Mouse (Mus musculus): ENCODE measurements at regions not wholly inside any gene's neighbourhood (a gene's known extent, or its start where the extent isn't known, plus 50 kb on each side); places are given as distances from the start of the nearest gene placed in this dataset.

GRCm38 (mm10) chr12:92645006-92645624 lies 796.2 kb upstream of the Sel1l start:
- no peak for DNase-seq (ENCODE audit: low spot score in 2 of 2)

DNA sequence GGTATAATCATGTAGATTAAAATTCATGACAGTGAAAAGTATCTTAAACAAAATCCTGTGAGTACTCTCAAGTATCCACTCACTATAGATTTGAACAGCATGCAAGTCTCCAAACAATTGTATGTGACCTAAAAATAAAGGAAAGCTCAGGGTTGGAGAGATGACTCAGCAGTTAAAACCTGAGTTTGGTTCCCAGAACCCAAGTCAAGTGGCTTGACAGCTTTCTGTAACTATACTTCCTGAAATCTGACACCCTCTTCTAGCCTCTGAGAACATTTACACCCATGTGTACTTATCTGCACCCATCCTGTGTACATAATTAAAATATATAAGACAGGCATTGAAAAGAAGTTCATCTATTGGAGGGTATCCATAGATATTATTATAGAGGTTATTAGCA lies 770.2 kb upstream of the Sel1l start:
- no peak for DNase-seq (ENCODE audit: low spot score in 2 of 2)

GRCm38 (mm10) chr12:92618519-92618918 lies 769.6 kb upstream of the Sel1l start:
- no peak for DNase-seq (ENCODE audit: low spot score in 2 of 2)

DNA sequence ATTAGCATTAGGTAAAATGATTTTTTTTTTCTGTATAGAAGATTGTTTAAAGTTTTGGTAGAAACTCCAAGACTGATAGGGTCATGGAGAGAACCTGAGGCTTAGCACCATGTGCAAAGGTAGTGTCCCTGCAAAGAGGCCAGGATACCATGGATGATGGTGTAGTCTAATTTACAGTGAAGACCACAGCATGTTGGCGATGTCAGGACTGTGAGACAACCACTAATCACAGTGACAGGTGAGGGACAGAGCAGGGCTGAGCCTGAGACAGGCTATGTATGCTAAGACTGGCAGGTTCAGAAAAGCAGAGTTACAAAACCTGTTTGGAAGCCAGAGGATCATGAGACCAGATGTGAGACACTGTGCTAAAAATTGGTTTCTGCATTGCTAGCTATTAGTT lies 752.7 kb upstream of the Sel1l start:
- no peak for DNase-seq (ENCODE audit: low spot score in 2 of 2)

DNA sequence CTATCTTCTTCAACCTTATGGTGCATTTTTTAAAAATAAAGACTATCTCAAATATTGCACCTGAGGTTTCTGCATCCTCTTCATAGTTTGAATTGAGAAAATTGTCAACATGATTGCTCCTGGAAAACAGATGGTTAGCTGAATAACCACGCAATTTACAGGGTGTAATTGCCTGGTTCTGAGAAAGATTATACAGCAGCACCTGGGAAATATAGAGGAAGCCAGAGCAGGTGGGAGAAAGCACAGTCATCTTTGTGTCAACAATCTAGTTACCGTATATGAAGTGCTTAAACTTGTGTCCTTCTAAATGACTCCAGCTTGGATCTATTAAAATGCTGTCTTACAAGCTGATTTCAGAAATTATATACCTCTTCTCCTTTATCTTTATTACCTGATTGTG lies 740.8 kb upstream of the Sel1l start:
- DNase-seq (ENCODE audit: low spot score in 2 of 2): no peak

DNA sequence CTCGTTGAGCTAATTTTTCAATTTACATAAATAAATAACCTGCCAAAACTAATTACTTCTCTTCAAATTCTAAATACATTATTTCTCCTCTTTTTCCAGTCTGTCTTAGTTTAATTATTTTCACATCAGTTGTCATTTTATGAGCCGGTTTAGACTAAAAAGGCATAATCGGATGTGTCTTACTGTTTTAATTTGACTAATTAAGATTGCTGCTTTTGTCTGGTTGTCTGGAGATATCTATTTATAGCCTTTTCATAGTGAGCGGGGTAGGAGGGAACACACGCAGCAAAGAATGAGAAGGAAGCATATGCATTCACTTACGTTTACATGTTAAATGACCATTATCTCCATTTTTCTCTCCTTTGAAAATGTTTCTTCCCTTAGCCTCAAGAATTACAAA lies 740.3 kb upstream of the Sel1l start:
- no peak for DNase-seq (ENCODE audit: low spot score in 2 of 2)

- DNase-seq (ENCODE audit: low spot score in 2 of 2): no peak
These were observed 729.6 kb upstream of the Sel1l start for GRCm38 (mm10) chr12:92578596-92578995.

Data from spleen, postnatal 14 days (tissue).